8 mouse cellular contexts compared by ENCODE assay signal in the genomic region with DNA sequence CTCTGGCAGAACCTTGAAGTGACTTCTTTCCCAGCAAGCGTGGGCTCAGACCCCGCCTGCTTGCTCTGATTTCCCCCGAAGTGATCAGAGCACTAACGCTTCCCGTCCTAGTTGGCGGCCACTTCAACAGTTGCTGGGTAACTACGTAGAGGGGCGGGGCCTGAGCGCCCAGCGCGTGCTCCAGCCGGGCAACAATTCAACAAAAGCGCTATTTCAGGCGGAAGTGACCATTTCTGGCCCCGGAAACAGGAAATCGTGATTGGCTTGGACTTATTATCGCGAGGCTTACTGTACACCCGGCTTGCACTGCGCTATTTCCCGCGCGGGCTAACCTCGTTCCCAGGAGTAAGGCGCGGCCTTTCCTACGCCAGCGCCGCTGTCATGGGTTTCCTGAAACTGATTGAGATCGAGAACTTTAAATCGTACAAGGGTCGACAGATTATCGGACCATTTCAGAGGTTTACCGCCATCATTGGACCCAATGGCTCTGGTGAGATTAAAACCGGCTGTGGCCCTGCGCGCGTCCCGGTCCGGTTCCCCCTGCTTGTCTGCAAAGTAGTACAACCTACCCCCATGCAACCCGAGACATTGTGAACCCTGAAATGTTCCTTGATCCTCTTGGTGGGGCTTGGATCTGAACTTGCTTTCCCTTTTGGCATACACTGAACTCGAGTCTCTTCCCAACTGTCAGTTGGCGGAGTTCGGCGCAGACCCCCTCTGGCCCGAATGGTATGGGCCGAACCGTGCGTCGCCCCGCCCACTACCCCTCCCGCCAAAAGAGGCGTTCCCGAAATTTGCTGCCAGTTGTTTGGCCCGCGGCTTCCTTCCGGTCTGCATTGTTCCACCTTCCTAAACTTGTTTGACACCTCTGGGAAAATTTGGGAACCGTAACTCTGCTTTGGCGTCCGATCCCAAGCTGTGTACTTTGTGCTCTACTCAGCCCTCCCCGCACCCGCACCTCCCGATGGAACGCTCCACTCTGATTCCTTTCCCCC. TPM values are rescaled to one million over a fixed set of nuclear protein-coding genes. Genes with fewer than 3 reads are reported as not detected.
DNase-seq lines count a peak whose midpoint lies in the region; ATAC-seq lines count a peak whose summit lies in the region.

Gene Ribc1 (minus strand): TSS at position 145 of the 995 bp plus-strand sequence.
Gene Smc1a (plus strand): TSS at position 278 of the 995 bp plus-strand sequence.

- H3K9me3 ChIP-seq in heart, embryonic 14.5 days (ENCODE audit: control insufficient read depth, low read length), result no peaks in the 10 kb centered on the region
- H3K9me3 ChIP-seq in liver, embryonic 13.5 days (replicated peaks), result no peaks in the 10 kb centered on the region
- H3K9me3 ChIP-seq in stomach, embryonic 16.5 days (replicated peaks; ENCODE audit: control insufficient read depth, low read length), result no peaks in the 10 kb centered on the region

- peak; percentile 94 for ATAC-seq in erythroid progenitor cell, adult 5-6 weeks (replicated peaks; ENCODE audit: low FRiP score, poor library complexity, severe bottlenecking)
- ATAC-seq in heart, embryonic 14.5 days (ENCODE audit: insufficient number of reproducible peaks, insufficient read depth, low FRiP score, low read depth), result peak; percentile 95
- ATAC-seq in liver, embryonic 13.5 days (ENCODE audit: low read depth), result peak; percentile 94
- ATAC-seq in stomach, embryonic 16.5 days (ENCODE audit: insufficient read depth, low FRiP score), result peak; percentile 98

- H3K4me2 ChIP-seq in heart, embryonic 14.5 days (ENCODE audit: low read length), result peak within 1 kb of the TSS; percentile 68
- peak within 1 kb of the TSS; percentile 72 for H3K4me2 ChIP-seq in liver, embryonic 13.5 days
- peak within 1 kb of the TSS; percentile 55 for H3K4me2 ChIP-seq in stomach, embryonic 16.5 days (ENCODE audit: low read depth, low read length)

- H3K27me3 ChIP-seq in heart, embryonic 14.5 days (ENCODE audit: control insufficient read depth, insufficient read depth, low read length), result no peaks in the 10 kb centered on the region
- H3K27me3 ChIP-seq in liver, embryonic 13.5 days, result no peaks in the 10 kb centered on the region
- peaks cover 7% of the 10 kb centered on the region; the same call in 1 of the 2 replicates for H3K27me3 ChIP-seq in stomach, embryonic 16.5 days (ENCODE audit: control insufficient read depth, insufficient read depth, low read length)

- no peaks in the 10 kb centered on the region for H3K36me3 ChIP-seq in heart, embryonic 14.5 days (ENCODE audit: control insufficient read depth, insufficient read depth, low read length)
- H3K36me3 ChIP-seq in liver, embryonic 13.5 days, result peaks cover 2% of the 10 kb centered on the region; the same call in 1 of the 2 replicates
- no peaks in the 10 kb centered on the region for H3K36me3 ChIP-seq in stomach, embryonic 16.5 days (ENCODE audit: control insufficient read depth, insufficient read depth, low read length)

- peak within 1 kb of the TSS; percentile 55 to 88 for H3K4me3 ChIP-seq in heart, embryonic 14.5 days (ENCODE audit: control insufficient read depth in 1 of 2, insufficient read depth in 1 of 2, low read depth in 1 of 2, low read length in 2 of 2)
- H3K4me3 ChIP-seq in liver, embryonic 13.5 days (replicated peaks), result peak within 1 kb of the TSS; percentile 67
- peak within 1 kb of the TSS; percentile 65 for H3K4me3 ChIP-seq in stomach, embryonic 16.5 days (replicated peaks; ENCODE audit: low read length)

- peak within 1 kb of the TSS; percentile 91 for H3K27ac ChIP-seq in heart, embryonic 14.5 days (replicated peaks in 1 of 2; ENCODE audit: control insufficient read depth in 1 of 2, insufficient read depth in 1 of 2, low read depth in 2 of 2, low read length in 2 of 2)
- peak within 1 kb of the TSS; percentile 88 for H3K27ac ChIP-seq in liver, embryonic 13.5 days
- H3K27ac ChIP-seq in stomach, embryonic 16.5 days (ENCODE audit: low read length), result peak within 1 kb of the TSS; percentile 94

- WGBS in heart, embryonic 14.5 days, result 17% methylated on average over 64 of the region's 64 CpGs
- 11% methylated on average over 64 of the region's 64 CpGs for WGBS in liver, embryonic 13.5 days (ENCODE audit: insufficient replicate concordance)
- WGBS in stomach, embryonic 16.5 days, result 8% methylated on average over 63 of the region's 64 CpGs

- H3K9ac ChIP-seq in heart, embryonic 14.5 days (ENCODE audit: low read length), result peak within 1 kb of the TSS; percentile 78
- H3K9ac ChIP-seq in liver, embryonic 13.5 days, result peak within 1 kb of the TSS; percentile 77
- H3K9ac ChIP-seq in stomach, embryonic 16.5 days (ENCODE audit: low read length), result peak within 1 kb of the TSS; percentile 75

- H3K4me1 ChIP-seq in heart, embryonic 14.5 days (ENCODE audit: control insufficient read depth in 2 of 2, insufficient read depth in 2 of 2, low read length in 2 of 2), result peaks cover 0 to 7% of the 10 kb centered on the region in 2 experiments; a peak in 2 of 4 replicates
- peaks cover 27% of the 10 kb centered on the region for H3K4me1 ChIP-seq in liver, embryonic 13.5 days (replicated peaks)
- H3K4me1 ChIP-seq in stomach, embryonic 16.5 days (ENCODE audit: control insufficient read depth, insufficient read depth, low read length), result no peaks in the 10 kb centered on the region

- peak; percentile 96 for DNase-seq in CD4-positive helper T cell, adult 2 months (ENCODE audit: low read depth, low spot score)
- peak; percentile 89 for DNase-seq in brain, embryonic 18.5 days (ENCODE audit: low read depth, low spot score)
- DNase-seq in kidney, postnatal 14 days, result peak; percentile 95
- peak; percentile 85 for DNase-seq in liver, embryonic 13.5 days
- peak; percentile 79 for DNase-seq in neural tube, embryonic 10.5 days (ENCODE audit: extremely low spot score, low spot score)

RNA-seq across cellular contexts. Expression of gene Ribc1, which starts in this region (rescaled TPM):
- 2.5 and 5.4 TPM in 2 replicates for total RNA-seq in erythroid progenitor cell, adult 5-6 weeks (2015; ENCODE audit: low replicate concordance)
- 0.68 and 1.4 TPM in 2 replicates for total RNA-seq in erythroid progenitor cell, adult 5-6 weeks (2017; ENCODE audit: low replicate concordance)
- polyA plus RNA-seq in heart, embryonic 14.5 days (2014; fragmentation: Nextera tagmentation; extraction: Ambion mirVana), result 1.6 and 2.0 TPM in 2 replicates
- polyA plus RNA-seq in liver, embryonic 13.5 days (2015; fragmentation: Nextera tagmentation; extraction: Ambion mirVana), result 2.3 and 3.2 TPM in 2 replicates
- 2.0 and 2.1 TPM in 2 replicates for polyA plus RNA-seq in stomach, embryonic 16.5 days (2015; fragmentation: Nextera tagmentation; extraction: Ambion mirVana)

RNA-seq across cellular contexts. Expression of gene Smc1a, which starts in this region (rescaled TPM):
- 172 TPM in 2 replicates for total RNA-seq in erythroid progenitor cell, adult 5-6 weeks (2015; ENCODE audit: low replicate concordance)
- total RNA-seq in erythroid progenitor cell, adult 5-6 weeks (2017; ENCODE audit: low replicate concordance), result 304 and 351 TPM in 2 replicates
- 59.6 and 64.7 TPM in 2 replicates for polyA plus RNA-seq in heart, embryonic 14.5 days (2014; fragmentation: Nextera tagmentation; extraction: Ambion mirVana)
- polyA plus RNA-seq in liver, embryonic 13.5 days (2015; fragmentation: Nextera tagmentation; extraction: Ambion mirVana), result 62.1 and 74.8 TPM in 2 replicates
- 91.0 and 98.3 TPM in 2 replicates for polyA plus RNA-seq in stomach, embryonic 16.5 days (2015; fragmentation: Nextera tagmentation; extraction: Ambion mirVana)

Comparison
In these comparisons a context has a peak if more than half of its experiments do, and no peak if none do; other contexts are left out.
1. Peak in every context shown above with its lines: DNase-seq, ATAC-seq, H3K4me3 ChIP-seq and H3K27ac ChIP-seq.